Mouse (Mus musculus) intestine, embryonic 15.5 days (tissue): ENCODE data around the gene Mettl27. TPM values are rescaled to one million over a fixed set of nuclear protein-coding genes. Genes with fewer than 3 reads are reported as not detected.
A peak's percentile ranks its signal among the peaks of the same experiment; 100 is the strongest.
"Not testable (repeated sequence)": the region's sequence is repeated elsewhere in the genome, so short reads cannot be mapped to it uniquely, and the experiment has no call there.

Experiments
- ATAC-seq: fragments of 200-750 bp; cut with Nextera tagmentation; 2 replicates; pipeline ENCODE4 v1.8.0; 2017; ENCODE audit warnings: moderate TSS enrichment, moderate library complexity
- H3K27ac ChIP-seq: fragments of 300-500 bp; sonication (generic); 2 replicates; pipeline ENCODE4 v1.5.1; 2015; ENCODE audit warnings: mild to moderate bottlenecking, inconsistent platforms
- H3K27me3 ChIP-seq: fragments of 300-500 bp; sonication (generic); replicated peaks from 2 replicates; pipeline ENCODE4 v1.6.1; 2015; ENCODE audit warnings: inconsistent platforms
- H3K36me3 ChIP-seq: fragments of 300-500 bp; sonication (generic); 2 replicates; pipeline ENCODE4 v1.6.1; 2015; ENCODE audit warnings: inconsistent platforms
- H3K4me1 ChIP-seq: fragments of 300-500 bp; sonication (generic); replicated peaks from 2 replicates; pipeline ENCODE4 v1.6.1; 2015; ENCODE audit warnings: inconsistent platforms
- H3K4me2 ChIP-seq: fragments of 300-500 bp; sonication (generic); replicated peaks from 2 replicates; pipeline ENCODE4 v1.6.1; 2015; ENCODE audit warnings: mild to moderate bottlenecking, inconsistent platforms
- H3K4me3 ChIP-seq: fragments of 300-500 bp; sonication (generic); replicated peaks from 2 replicates; pipeline ENCODE4 v1.5.1; 2015; ENCODE audit warnings: inconsistent platforms
- H3K9ac ChIP-seq: fragments of 300-500 bp; sonication (generic); 2 replicates; pipeline ENCODE4 v1.6.1; 2015; ENCODE audit warnings: inconsistent platforms
- H3K9me3 ChIP-seq: fragments of 300-500 bp; sonication (generic); 2 replicates; pipeline ENCODE4 v1.6.1; 2016; ENCODE audit warnings: inconsistent platforms
- WGBS: fragments of 180-500 bp; shearing (Covaris S2); methylation state at CpG from one replicate; pipeline ENCODE4 v1.1.7; 2015; 5-methylcytosine and 5-hydroxymethylcytosine counted together
- polyA plus RNA-seq: library from polyadenylated mRNA; unstranded; fragments of >200 nt; fragmentation: Nextera tagmentation; extraction: Ambion mirVana; gene quantifications from 2 replicates; pipeline ENCODE4 v1.2.1, GENCODE M21; 2015

Gene Mettl27
- polyA plus RNA-seq, 1 experiment from 2014 or later = 18.5 TPM

DNA sequence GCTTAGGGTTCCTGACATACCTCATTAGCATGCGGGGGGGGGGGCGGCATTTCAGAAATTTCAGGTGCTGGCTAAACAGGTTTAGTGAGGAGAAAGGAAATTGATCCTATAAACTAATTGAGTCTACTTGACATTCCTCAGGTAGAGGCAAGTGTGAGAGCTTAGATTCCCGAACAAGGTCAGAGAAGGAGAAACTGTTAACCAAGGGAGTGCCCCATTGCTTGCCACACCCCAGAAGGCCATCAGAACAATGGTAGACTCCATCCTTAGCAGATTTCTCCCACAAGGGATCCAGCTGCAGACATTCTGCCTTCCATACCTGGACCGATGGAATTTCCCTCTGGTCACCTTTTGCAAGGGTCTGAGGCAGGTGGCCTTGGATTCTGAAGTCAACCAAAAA, 5.4 kb upstream of the Mettl27 start:
- WGBS = 57% methylated on average over 4 of the region's 4 CpGs
- Histone ChIP-seq H3K27me3 (no peaks in the 10 kb centered on the region), H3K9ac (no peak overlapping the region), H3K9me3 (no peaks in the 10 kb centered on the region), H3K27ac (no peak overlapping the region), H3K4me2 (no peak overlapping the region), H3K4me1 (no peaks in the 10 kb centered on the region), H3K36me3 (no peaks in the 10 kb centered on the region), H3K4me3 (no peak overlapping the region)
- no peak for ATAC-seq

DNA sequence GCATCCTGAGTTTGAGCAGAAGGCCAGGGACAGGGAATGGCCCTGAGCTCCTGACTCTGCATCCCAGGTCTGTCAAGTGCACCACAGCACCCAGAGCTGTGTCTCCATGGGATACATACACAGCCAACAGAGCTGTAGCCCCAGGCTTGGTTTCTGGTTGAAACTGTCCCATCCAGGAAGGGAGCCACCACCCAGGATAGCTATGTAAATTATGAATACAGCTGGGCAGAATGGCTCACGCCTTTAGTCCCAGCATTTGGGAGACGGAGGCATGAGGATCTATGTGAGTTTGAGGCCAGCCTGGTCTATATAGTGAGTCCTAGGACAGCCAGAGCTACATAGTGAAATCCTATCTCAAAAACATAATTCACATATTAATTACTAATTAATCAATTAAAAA, 2.2 kb upstream of the Mettl27 start:
- Histone ChIP-seq H3K4me1 (0 out of 2 replicates have a peak, but pooled peaks cover 6% of the 10 kb centered on the region), H3K9ac (no peak overlapping the region), H3K27me3 (no peaks in the 10 kb centered on the region), H3K36me3 (no peaks in the 10 kb centered on the region), H3K27ac (no peak overlapping the region), H3K4me2 (no peak overlapping the region), H3K9me3 (no peaks in the 10 kb centered on the region), H3K4me3 (no peak overlapping the region)
- whole genome bisulfite sequencing = 90% methylated on average over 2 of the region's 2 CpGs
- ATAC-seq = no peak

DNA sequence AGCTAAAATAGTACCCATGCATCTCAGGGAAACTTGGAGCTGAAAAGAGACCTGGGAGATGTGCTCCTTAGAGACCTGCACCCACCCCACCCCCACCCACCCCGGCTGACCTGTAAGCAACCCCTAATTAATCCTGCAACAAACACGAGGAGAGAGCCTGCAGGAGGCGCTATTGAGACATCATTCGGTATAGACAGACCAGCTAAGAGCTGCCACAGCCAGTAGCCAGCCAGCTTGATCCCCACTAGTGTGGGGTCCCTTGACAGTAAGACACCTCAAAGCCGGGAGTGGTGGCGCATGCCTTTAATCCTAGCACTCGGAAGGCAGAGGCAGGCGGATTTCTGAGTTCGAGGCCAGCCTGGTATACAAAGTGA, 722 bp downstream of the Mettl27 start:
- peak overlapping the region; percentile 69 for H3K9ac ChIP-seq
- peak overlapping the region; percentile 94 for H3K4me2 ChIP-seq
- 0 out of 2 replicates have a peak, but pooled peaks cover 4% of the 10 kb centered on the region for H3K36me3 ChIP-seq
- no peaks in the 10 kb centered on the region for H3K27me3 ChIP-seq
- ATAC-seq = peak; percentile 71
- 0 out of 2 replicates have a peak, but pooled peaks cover 6% of the 10 kb centered on the region for H3K4me1 ChIP-seq
- 42% methylated on average over 9 of the region's 9 CpGs for WGBS
- peak overlapping the region; percentile 66 for H3K4me3 ChIP-seq
- peak overlapping the region; percentile 81 for H3K27ac ChIP-seq
- no peaks in the 10 kb centered on the region for H3K9me3 ChIP-seq

DNA sequence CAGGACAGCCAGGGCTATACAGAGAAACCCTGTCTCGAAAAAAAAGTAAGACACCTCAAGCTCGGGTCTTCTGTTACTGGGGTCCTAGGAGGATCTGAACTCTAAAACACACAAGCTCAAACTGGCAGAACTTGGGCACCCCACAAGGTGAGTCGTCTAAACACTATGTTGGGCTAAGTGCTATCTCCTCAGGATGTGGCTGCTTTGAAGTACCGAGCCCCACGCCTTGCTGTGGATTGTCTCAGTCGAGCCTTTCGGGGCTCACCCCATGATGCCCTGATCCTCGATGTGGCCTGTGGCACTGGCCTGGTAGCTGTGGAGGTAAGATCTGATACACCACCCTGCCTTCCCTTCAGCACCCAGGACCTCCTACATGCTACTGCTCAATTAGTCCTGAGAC, 1.1 kb downstream of the Mettl27 start:
- Histone ChIP-seq H3K4me3 (no peak overlapping the region), H3K4me1 (0 out of 2 replicates have a peak, but pooled peaks cover 6% of the 10 kb centered on the region), H3K9me3 (no peaks in the 10 kb centered on the region), H3K9ac (no peak overlapping the region), H3K27ac (no peak overlapping the region), H3K27me3 (no peaks in the 10 kb centered on the region), H3K36me3 (0 out of 2 replicates have a peak, but pooled peaks cover 4% of the 10 kb centered on the region), H3K4me2 (peak overlapping the region; percentile 94)
- 90% methylated on average over 8 of the region's 8 CpGs for WGBS
- no peak for ATAC-seq

DNA sequence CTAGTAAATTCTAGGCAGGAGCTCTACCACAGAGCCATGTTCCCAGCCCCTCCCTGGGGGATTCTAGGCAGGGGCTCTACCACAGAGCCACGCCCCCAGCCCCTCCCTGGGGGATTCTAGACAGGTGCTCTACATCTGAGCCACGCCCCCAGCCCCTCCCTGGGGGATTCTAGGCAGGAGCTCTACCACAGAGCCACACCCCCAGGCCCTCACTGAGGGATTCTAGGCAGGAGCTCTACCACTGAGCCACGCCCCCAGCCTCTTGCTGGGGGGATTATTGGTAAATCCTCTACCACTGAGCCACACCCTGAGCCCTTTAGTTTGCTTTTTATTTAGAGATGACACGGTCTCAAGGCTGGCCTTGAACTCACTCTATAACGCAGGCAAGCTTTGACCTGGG, 1.5 kb downstream of the Mettl27 start:
- not testable (repeated sequence) for H3K4me1 ChIP-seq, ATAC-seq, H3K9ac ChIP-seq, H3K9me3 ChIP-seq, H3K4me3 ChIP-seq, H3K27ac ChIP-seq, H3K27me3 ChIP-seq, H3K36me3 ChIP-seq
- 0 out of 2 replicates have a peak overlapping the region, but pooled peaks have one; percentile 94 for H3K4me2 ChIP-seq
- 88% methylated on average over 5 of the region's 5 CpGs for WGBS

DNA sequence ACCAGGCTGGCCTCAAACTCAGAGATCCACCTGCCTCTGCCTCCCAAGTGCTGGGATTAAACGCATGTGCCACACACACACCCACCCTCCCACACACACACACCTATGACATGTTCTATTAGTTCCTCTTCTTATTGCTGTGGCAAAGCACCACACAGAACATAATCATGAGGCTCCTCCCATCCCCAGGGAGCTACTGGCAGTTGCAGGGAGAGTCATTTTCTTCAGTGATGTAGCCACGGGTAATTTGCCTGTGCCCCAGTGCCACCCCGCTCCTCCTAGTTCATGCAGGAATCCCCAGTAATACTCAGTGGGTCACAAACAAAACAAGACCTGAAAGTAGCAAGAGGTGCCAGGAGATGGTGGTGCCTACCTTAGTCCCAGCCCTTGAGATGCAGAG, 2.5 kb downstream of the Mettl27 start:
- 95% methylated on average over 3 of the region's 3 CpGs for WGBS
- H3K9me3 ChIP-seq = no peaks in the 10 kb centered on the region
- H3K9ac ChIP-seq = no peak overlapping the region
- no peaks in the 10 kb centered on the region for H3K27me3 ChIP-seq
- H3K4me3 ChIP-seq = no peak overlapping the region
- 0 out of 2 replicates have a peak, but pooled peaks cover 4% of the 10 kb centered on the region for H3K36me3 ChIP-seq
- 0 out of 2 replicates have a peak, but pooled peaks cover 6% of the 10 kb centered on the region for H3K4me1 ChIP-seq
- ATAC-seq = no peak
- no peak overlapping the region for H3K27ac ChIP-seq
- no peak overlapping the region for H3K4me2 ChIP-seq

DNA sequence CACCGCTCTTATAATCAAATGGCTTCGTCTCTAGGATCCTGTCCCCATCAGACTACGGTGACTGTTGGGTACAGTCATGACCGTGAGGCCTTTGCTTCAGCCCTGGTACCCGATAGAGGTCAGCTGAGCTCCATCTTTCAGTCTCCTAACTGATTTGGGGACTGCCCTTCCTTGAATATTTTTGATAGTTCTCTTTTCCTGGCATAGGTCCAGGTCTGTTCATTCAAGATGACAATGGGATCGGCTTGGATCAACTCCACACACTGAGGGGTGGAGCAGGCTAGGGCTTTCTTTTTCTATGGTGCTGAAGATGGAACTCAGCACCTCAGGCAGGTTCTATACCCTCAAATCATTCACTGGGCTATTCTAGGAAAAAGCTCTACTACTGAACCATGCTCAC, 3.9 kb downstream of the Mettl27 start:
- Histone ChIP-seq H3K9me3 (no peaks in the 10 kb centered on the region), H3K4me3 (no peak overlapping the region), H3K4me1 (0 out of 2 replicates have a peak, but pooled peaks cover 6% of the 10 kb centered on the region), H3K4me2 (no peak overlapping the region), H3K27ac (no peak overlapping the region), H3K36me3 (peaks cover 4% of the 10 kb centered on the region; the same call in 1 of the 2 replicates), H3K9ac (no peak overlapping the region), H3K27me3 (no peaks in the 10 kb centered on the region)
- ATAC-seq = no peak
- WGBS = 90% methylated on average over 6 of the region's 6 CpGs

DNA sequence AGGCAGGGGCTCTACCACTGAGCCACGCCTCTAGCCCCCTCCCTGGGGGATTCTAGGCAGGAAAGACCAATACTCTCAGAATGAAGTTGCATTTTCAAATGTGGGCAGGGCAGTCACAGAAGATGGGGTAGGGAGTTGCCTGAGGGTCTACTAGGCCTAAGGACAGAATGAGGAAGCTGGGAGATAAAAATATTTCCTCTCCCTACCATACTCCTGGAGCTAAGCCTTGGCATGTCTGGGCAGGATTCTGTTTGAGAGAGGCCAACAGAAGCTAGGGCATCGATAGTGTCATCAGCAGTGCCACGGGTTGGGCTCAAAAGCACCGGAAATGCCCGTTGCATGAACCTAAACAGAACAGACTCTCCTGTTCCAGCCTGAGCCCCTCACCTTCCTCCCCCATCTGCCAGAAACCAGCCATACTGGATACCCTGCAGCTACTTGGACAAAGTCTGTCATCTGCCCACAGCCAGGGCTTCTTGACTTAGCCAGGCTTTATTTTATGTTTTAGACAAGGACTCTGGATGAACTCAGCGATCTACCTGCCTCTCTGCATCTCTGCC, 4.5 kb downstream of the Mettl27 start:
- Histone ChIP-seq H3K4me3 (no peak overlapping the region), H3K9me3 (no peaks in the 10 kb centered on the region), H3K9ac (no peak overlapping the region), H3K4me1 (0 out of 2 replicates have a peak, but pooled peaks cover 6% of the 10 kb centered on the region), H3K36me3 (peaks cover 4% of the 10 kb centered on the region; the same call in 1 of the 2 replicates), H3K27me3 (no peaks in the 10 kb centered on the region), H3K27ac (no peak overlapping the region), H3K4me2 (no peak overlapping the region)
- ATAC-seq = no peak
- WGBS = 86% methylated on average over 6 of the region's 6 CpGs

DNA sequence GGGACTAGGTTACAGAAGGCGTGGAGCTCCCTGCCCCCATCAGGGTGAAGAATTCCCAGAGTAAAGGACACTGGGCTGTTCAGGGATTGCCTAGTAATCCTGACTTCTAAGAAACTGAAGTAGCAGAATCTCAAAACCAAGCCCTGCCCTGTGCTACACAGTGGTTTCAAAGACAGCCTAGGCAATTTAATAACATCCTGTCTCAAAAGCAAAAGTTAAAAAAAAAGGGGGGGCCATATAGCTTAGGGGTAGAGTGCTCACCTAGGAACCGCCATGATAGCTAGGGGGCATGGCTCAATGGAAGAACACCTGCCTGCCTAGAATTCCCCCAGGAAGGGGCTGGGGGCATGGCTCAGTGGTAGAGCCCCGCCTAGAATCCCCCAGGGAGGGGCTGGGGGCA, 6.9 kb downstream of the Mettl27 start:
- ATAC-seq = no peak
- Histone ChIP-seq H3K4me3 (no peak overlapping the region), H3K4me1 (no peaks in the 10 kb centered on the region), H3K27me3 (no peaks in the 10 kb centered on the region), H3K27ac (no peak overlapping the region), H3K9ac (no peak overlapping the region), H3K9me3 (no peaks in the 10 kb centered on the region), H3K36me3 (peaks cover 4% of the 10 kb centered on the region; the same call in 1 of the 2 replicates), H3K4me2 (no peak overlapping the region)
- 73% methylated on average over 3 of the region's 3 CpGs for WGBS

DNA sequence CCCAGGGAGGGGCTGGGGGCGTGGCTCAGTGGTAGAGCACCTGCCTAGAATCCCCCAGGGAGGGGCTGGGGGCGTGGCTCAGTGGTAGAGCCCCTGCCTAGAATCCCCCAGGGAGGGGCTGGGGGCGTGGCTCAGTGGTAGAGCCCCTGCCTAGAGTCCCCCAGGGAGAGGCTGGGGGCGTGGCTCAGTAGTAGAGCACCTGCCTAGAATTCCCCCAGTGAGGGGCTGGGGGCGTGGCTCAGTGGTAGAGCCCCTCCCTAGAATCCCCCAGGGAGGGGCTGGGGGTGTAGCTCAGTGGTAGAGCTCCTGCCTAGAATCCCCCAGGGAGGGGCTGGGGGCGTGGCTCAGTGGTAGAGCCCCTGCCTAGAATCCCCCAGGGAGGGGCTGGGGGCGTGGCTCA, 7.4 kb downstream of the Mettl27 start:
- H3K4me3 ChIP-seq, H3K27ac ChIP-seq, H3K36me3 ChIP-seq, H3K4me2 ChIP-seq, H3K9me3 ChIP-seq, H3K4me1 ChIP-seq, H3K9ac ChIP-seq, H3K27me3 ChIP-seq, ATAC-seq: not testable (repeated sequence)
- 90% methylated on average over 4 of the region's 7 CpGs for WGBS

DNA sequence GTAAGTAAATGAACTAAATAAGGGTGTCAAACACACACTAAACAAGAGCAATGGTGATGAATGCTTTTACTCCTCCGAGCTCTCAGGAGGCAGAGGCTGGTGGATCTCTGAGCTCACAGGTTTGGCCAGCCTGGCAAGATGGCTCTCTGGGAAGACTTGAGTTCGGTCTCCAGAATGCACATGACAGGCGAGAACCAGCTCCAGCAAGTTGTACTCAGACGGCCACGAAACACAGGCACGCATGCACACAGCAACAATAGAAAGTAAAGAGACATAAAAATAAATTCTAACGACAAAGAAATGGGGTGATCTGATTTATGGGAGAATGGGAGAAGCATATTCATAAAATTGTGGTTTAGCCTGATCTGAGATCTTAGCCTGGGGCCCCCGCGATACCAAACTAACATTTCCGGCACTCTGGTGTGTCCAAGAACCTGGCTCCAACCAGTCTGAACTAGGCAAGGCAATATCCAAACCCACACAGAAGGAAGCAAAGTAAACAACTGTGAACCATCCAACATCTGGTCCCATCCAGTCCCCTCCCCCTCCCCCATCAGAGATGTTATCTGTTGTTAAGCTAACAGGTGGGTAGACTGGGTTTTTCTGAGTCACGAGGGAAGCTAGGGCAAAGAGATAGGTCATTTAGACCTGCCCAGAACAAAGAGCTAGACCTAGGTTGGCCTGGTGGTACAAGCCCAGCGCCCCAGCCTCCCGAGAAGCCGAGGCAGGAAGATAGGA, 9.5 kb downstream of the Mettl27 start:
- H3K4me2 ChIP-seq = no peak overlapping the region
- ATAC-seq = peak; percentile 30; the same call in 1 of the 2 replicates

DNA sequence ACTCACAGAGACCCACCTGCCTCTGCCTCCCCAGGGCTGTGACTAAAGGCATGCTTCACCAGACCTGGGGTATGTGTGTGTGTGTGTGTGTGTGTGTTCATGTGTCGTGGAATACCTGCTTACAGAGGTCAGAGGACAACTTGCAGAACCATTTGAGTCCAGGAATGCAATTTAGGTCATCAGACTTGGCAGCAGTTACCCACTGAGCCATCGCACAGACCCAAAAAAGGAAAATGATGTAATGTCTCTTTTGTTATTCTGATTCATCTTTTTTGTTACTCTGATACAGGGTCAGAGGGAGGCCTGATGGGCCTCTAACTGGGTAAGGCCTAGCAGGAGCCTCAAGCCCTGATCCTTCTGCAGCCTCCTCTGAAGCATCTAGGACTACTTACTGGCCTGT, 10.6 kb downstream of the Mettl27 start:
- H3K27me3 ChIP-seq = 0 out of 2 replicates have a peak, but pooled peaks cover 7% of the 10 kb centered on the region
- H3K27ac ChIP-seq = no peak overlapping the region
- H3K9ac ChIP-seq = no peak overlapping the region
- H3K4me1 ChIP-seq = peaks cover 11% of the 10 kb centered on the region
- H3K36me3 ChIP-seq = no peaks in the 10 kb centered on the region; the same call in 1 of the 2 replicates
- 79% methylated on average over 2 of the region's 2 CpGs for WGBS
- no peak overlapping the region for H3K4me2 ChIP-seq
- no peak overlapping the region for H3K4me3 ChIP-seq
- no peak for ATAC-seq
- H3K9me3 ChIP-seq = no peaks in the 10 kb centered on the region

More for the DNA sequence above, 9.5 kb downstream of the Mettl27 start:
- no peaks in the 10 kb centered on the region; the same call in 1 of the 2 replicates for H3K36me3 ChIP-seq
- H3K27ac ChIP-seq = peak overlapping the region; percentile 24; the same call in 1 of the 2 replicates
- no peaks in the 10 kb centered on the region for H3K4me1 ChIP-seq
- no peak overlapping the region for H3K4me3 ChIP-seq
- WGBS = 56% methylated on average over 14 of the region's 14 CpGs
- 0 out of 2 replicates have a peak, but pooled peaks cover 5% of the 10 kb centered on the region for H3K27me3 ChIP-seq
- H3K9me3 ChIP-seq = no peaks in the 10 kb centered on the region
- no peak overlapping the region for H3K9ac ChIP-seq
